Mouse (Mus musculus) hindbrain, embryonic 12.5 days (tissue): Measurements from ENCODE around the gene Zbtb9. TPM values are rescaled to one million over a fixed set of nuclear protein-coding genes. Genes with fewer than 3 reads are reported as not detected.

Experiments used
- ATAC-seq: fragments of 200-750 bp; cut with Nextera tagmentation; 2 replicates; pipeline ENCODE4 v1.8.0; 2017; ENCODE audit warnings: moderate TSS enrichment; ENCODE audit not compliant: low FRiP score
- H3K27ac ChIP-seq: fragments of 300-500 bp; sonication (generic); 2 replicates; pipeline ENCODE4 v1.5.1; 2016; ENCODE audit warnings: mild to moderate bottlenecking
- H3K27me3 ChIP-seq: fragments of 300-500 bp; sonication (generic); 2 replicates; pipeline ENCODE4 v1.6.1; 2016; ENCODE audit warnings: mild to moderate bottlenecking
- H3K36me3 ChIP-seq: fragments of 300-500 bp; sonication (generic); 2 replicates; pipeline ENCODE4 v1.6.1; 2016; ENCODE audit warnings: mild to moderate bottlenecking
- H3K4me1 ChIP-seq: fragments of 300-500 bp; sonication (generic); 2 replicates; pipeline ENCODE4 v1.6.1; 2016
- H3K4me2 ChIP-seq: fragments of 300-500 bp; sonication (generic); replicated peaks from 2 replicates; pipeline ENCODE4 v1.6.1; 2016; ENCODE audit warnings: mild to moderate bottlenecking
- H3K4me3 ChIP-seq: fragments of 300-500 bp; sonication (generic); 2 replicates; pipeline ENCODE4 v1.5.1; 2016; ENCODE audit warnings: mild to moderate bottlenecking
- H3K9ac ChIP-seq: fragments of 300-500 bp; sonication (generic); 2 replicates; pipeline ENCODE4 v1.6.1; 2016; ENCODE audit warnings: mild to moderate bottlenecking, moderate library complexity
- H3K9me3 ChIP-seq: fragments of 300-500 bp; sonication (generic); replicated peaks from 2 replicates; pipeline ENCODE4 v1.6.1; 2016; ENCODE audit warnings: mild to moderate bottlenecking
- WGBS: fragments of 180-500 bp; shearing (Covaris S2); methylation state at CpG from one replicate; pipeline ENCODE4 v1.1.7; 2016; 5-methylcytosine and 5-hydroxymethylcytosine counted together
- polyA plus RNA-seq: library from polyadenylated mRNA; unstranded; fragments of >200 nt; fragmentation: Nextera tagmentation; extraction: Ambion mirVana; gene quantifications from 2 replicates; pipeline ENCODE4 v1.2.1, GENCODE M21; 2016

Gene Zbtb9
- polyA plus RNA-seq, 1 experiment from 2014 or later = 19.4 TPM

DNA sequence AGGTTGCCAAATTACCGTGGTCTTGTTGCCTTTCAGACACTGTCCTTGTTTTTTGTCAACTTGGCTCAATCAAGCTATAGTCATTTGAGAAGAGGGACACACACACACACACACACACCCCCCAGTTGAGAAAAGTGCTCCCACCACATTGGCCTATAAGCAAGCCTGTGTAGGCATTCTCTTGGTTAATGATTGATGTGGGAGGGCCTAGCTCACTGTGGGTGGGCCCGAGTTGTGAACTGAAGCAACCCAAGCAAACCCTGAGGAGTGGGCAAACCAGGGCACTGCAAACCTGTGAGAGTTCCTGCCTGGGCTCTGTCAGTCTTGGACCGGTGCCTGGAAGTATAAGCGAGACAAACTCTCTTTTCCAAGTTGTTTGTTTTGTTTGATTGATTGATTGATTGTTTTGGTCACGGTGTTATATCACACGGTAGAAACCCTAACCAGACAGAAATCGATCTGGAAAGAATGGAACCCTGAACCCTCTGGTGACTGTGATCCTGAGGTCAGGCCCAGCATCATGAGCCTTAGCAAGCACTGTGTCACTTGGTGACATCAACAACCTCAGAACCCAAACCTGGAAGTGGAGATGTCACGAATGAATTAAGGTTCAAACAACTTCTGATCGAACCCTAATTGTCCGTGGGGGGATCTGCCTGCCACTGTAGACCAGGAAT is 12.7 kb downstream of the Zbtb9 start:
- Histone ChIP-seq H3K36me3 (peaks cover 8% of the 10 kb centered on the region; the same call in 1 of the 2 replicates), H3K4me2 (no peak overlapping the region), H3K4me1 (no peaks in the 10 kb centered on the region), H3K27ac (no peak overlapping the region), H3K9ac (no peak overlapping the region), H3K9me3 (no peaks in the 10 kb centered on the region), H3K4me3 (no peak overlapping the region), H3K27me3 (no peaks in the 10 kb centered on the region)
- 77% methylated on average over 10 of the region's 10 CpGs for WGBS
- ATAC-seq = no peak

DNA sequence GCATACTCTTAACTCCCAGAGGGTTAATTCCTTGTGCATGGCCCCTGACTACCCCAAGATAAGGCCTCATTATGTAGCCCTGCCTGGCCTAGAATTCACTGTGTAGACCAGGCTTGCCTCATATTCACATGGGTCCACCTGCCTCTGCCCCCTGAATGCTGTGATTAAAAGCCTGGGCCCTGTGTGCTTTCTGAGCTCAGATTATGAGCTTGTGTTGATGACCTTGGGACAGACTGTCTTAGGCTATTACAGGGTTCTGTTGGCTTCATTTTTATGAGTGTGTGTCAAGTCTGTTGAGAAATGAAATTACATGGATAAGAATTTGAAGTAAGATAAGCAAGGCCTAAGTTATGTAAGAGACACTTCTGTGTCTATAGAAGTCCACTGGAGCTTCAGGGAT is 17.6 kb downstream of the Zbtb9 start:
- Histone ChIP-seq H3K27me3 (no peaks in the 10 kb centered on the region), H3K4me1 (no peaks in the 10 kb centered on the region), H3K9me3 (no peaks in the 10 kb centered on the region), H3K4me3 (no peak overlapping the region), H3K36me3 (no peaks in the 10 kb centered on the region), H3K27ac (no peak overlapping the region), H3K4me2 (no peak overlapping the region), H3K9ac (no peak overlapping the region)
- ATAC-seq = no peak

DNA sequence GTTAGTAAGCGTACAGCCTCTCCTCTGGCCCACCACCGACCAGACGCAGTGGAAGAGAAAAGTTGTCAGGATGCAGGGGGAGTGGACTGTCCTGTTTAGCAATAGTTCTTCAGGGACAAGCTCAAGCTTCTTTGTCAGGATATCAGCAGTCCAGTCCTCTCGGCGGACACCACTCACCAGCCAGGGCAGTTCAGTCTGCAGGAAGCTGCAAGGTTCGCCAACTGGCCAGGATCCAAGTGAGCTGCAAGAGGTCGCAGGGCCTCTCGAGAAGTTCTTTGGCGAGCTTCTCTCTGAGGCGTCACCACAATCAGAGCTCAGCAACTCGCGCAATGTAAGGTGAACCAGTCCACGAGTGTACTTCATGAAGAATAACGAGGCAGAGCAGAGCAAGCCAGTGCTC is 21.4 kb downstream of the Zbtb9 start:
- no peak for ATAC-seq
- Histone ChIP-seq H3K9ac (no peak overlapping the region), H3K4me3 (no peak overlapping the region), H3K4me1 (no peaks in the 10 kb centered on the region), H3K9me3 (no peaks in the 10 kb centered on the region), H3K4me2 (no peak overlapping the region), H3K27me3 (no peaks in the 10 kb centered on the region), H3K27ac (no peak overlapping the region), H3K36me3 (no peaks in the 10 kb centered on the region)
- 88% methylated on average over 14 of the region's 14 CpGs for WGBS

DNA sequence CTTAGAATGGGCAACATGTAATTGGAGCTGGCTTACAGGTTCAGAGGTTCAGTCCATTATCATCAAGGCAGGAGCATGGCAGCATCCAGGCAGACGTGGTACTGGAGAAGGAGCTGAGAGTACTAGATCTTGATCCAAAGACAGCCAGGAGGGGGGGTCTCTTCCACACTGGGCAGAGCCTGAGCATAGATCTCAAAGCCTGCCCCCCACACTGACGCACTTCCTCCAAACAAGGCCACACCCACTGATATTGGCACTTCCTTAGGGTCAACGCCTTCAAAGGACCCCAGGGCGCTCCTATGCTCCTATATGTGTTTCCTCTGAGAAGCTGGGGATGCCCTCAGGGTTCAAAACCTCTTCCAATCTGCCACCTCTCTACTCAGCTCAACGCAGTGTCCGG is 22.0 kb downstream of the Zbtb9 start:
- 79% methylated on average over 6 of the region's 6 CpGs for WGBS
- no peaks in the 10 kb centered on the region for H3K27me3 ChIP-seq
- no peak overlapping the region for H3K4me3 ChIP-seq
- H3K4me2 ChIP-seq = no peak overlapping the region
- no peaks in the 10 kb centered on the region for H3K4me1 ChIP-seq
- H3K9me3 ChIP-seq = no peaks in the 10 kb centered on the region
- H3K9ac ChIP-seq = no peak overlapping the region
- H3K27ac ChIP-seq = no peak overlapping the region
- ATAC-seq = no peak
- no peaks in the 10 kb centered on the region for H3K36me3 ChIP-seq

DNA sequence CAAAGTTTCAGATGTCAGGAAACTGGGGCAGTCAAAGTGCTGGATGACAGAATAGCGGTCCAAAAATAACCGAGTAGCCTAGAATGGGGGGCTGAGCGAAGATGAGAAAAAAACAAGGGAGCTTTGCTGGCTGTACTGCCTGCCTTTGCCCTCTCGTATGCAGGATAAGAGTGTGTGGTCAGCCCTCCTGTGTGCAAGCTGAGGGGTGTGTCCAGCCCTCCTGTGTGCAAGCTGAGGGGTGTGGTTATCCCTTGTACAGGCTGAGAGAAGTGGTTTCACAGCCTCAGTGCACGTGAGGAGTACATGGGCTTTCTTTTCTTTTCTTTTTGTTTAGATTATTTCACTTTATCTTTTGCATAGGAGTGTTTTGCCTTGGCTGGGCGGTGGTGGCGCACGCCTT is 22.6 kb downstream of the Zbtb9 start:
- Histone ChIP-seq H3K4me1 (no peaks in the 10 kb centered on the region), H3K9me3 (no peaks in the 10 kb centered on the region), H3K4me3 (no peak overlapping the region), H3K9ac (no peak overlapping the region), H3K36me3 (no peaks in the 10 kb centered on the region), H3K4me2 (no peak overlapping the region), H3K27me3 (no peaks in the 10 kb centered on the region), H3K27ac (no peak overlapping the region)
- 78% methylated on average over 8 of the region's 8 CpGs for WGBS
- no peak for ATAC-seq

DNA sequence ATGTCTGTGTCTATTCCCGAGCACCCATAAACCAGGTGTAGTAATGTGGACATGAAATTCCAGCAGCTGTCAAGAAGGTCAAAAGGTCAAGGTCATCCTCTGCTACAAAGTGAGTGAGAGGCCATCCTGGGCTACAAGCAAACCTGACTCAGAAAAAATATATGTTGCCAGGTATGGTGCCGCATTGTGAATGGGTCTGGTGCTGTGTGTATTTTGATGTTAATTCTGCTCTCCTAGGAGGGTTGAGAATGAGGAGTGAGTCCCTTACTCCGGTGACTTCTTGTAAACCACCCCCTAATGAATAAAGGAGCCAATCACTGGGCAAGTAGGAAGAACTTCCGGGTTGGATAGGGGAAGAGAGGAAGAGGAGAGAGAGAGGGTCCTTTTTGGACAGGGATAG is 24.7 kb downstream of the Zbtb9 start:
- Histone ChIP-seq H3K4me3 (no peak overlapping the region), H3K9ac (no peak overlapping the region), H3K4me2 (no peak overlapping the region), H3K9me3 (no peaks in the 10 kb centered on the region), H3K36me3 (no peaks in the 10 kb centered on the region), H3K4me1 (no peaks in the 10 kb centered on the region), H3K27me3 (no peaks in the 10 kb centered on the region), H3K27ac (no peak overlapping the region)
- no peak for ATAC-seq
- 79% methylated on average over 4 of the region's 4 CpGs for WGBS

DNA sequence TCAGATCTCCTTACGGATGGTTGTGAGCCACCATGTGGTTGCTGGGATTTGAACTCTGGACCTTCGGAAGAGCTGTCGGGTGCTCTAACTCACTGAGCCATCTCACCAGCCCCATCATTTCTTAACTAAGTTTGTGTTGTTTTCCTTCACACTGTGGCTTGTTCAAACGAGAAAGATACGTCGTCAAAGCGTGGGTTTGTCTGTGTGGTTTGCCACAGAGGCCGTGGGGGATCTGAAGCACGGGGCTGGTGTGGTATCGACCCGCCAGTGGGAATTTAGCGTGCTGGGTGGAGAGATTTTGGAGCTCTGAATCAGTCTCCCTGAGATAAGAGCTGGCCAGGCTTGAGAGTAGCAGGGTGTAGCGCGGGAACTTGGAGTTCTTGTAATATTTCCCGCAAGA is 25.3 kb downstream of the Zbtb9 start:
- Histone ChIP-seq H3K9me3 (no peaks in the 10 kb centered on the region), H3K27me3 (no peaks in the 10 kb centered on the region), H3K4me2 (no peak overlapping the region), H3K4me1 (no peaks in the 10 kb centered on the region), H3K27ac (no peak overlapping the region), H3K4me3 (no peak overlapping the region), H3K36me3 (no peaks in the 10 kb centered on the region), H3K9ac (no peak overlapping the region)
- no peak for ATAC-seq
- 90% methylated on average over 15 of the region's 15 CpGs for WGBS

DNA sequence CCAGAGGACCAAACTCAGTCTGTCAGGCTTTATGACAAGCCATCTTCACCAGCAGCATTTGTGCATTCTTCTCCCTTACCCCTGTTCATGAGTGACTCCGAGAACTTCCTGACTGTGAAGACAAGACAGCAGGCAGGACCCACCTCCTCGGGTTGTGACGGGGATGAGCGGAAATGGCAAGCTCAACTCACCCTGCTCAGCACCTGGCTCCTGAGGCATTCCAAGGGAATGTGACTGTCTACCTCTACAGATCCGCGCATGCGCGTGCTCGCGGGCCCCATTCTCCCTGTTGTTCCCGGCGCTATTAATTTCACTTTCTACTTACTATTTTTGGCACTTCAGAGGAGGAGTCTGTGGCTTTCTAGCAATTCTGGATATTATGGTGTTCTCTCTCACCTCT is 27.0 kb downstream of the Zbtb9 start:
- WGBS = 80% methylated on average over 12 of the region's 12 CpGs

DNA sequence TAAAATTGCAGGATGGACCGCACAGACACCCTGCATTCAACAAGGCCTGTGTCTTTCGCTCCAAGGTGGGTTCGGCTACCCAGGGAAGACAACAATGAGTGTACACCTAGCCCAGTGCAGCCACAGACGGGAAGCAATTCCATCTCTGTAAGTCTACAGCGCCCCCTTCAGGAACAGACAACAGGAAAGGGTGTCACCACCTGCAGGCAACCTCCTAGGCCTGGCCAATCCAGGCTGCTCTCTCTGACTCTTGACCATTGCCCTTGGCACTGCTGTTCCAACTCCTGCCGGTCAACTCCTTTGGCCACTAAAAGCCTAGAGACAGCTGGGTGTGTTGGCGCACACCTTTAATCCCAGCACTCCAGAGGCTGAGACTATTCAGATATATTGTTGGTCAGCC is 28.2 kb downstream of the Zbtb9 start:
- WGBS = 72% methylated on average over 7 of the region's 7 CpGs
- H3K4me2 ChIP-seq = no peak overlapping the region
- H3K9me3 ChIP-seq = no peaks in the 10 kb centered on the region
- no peaks in the 10 kb centered on the region; the same call in 1 of the 2 replicates for H3K4me1 ChIP-seq
- no peaks in the 10 kb centered on the region for H3K36me3 ChIP-seq
- no peak overlapping the region for H3K27ac ChIP-seq
- no peak overlapping the region for H3K9ac ChIP-seq
- peaks cover 6% of the 10 kb centered on the region; the same call in 1 of the 2 replicates for H3K27me3 ChIP-seq
- H3K4me3 ChIP-seq = no peak overlapping the region
- no peak for ATAC-seq

More for the DNA sequence above, 27.0 kb downstream of the Zbtb9 start:
- Histone ChIP-seq H3K4me3 (no peak overlapping the region), H3K27me3 (peaks cover 6% of the 10 kb centered on the region; the same call in 1 of the 2 replicates), H3K27ac (no peak overlapping the region), H3K9me3 (no peaks in the 10 kb centered on the region), H3K36me3 (no peaks in the 10 kb centered on the region), H3K4me1 (no peaks in the 10 kb centered on the region; the same call in 1 of the 2 replicates), H3K4me2 (no peak overlapping the region), H3K9ac (no peak overlapping the region)
- ATAC-seq = no peak

DNA sequence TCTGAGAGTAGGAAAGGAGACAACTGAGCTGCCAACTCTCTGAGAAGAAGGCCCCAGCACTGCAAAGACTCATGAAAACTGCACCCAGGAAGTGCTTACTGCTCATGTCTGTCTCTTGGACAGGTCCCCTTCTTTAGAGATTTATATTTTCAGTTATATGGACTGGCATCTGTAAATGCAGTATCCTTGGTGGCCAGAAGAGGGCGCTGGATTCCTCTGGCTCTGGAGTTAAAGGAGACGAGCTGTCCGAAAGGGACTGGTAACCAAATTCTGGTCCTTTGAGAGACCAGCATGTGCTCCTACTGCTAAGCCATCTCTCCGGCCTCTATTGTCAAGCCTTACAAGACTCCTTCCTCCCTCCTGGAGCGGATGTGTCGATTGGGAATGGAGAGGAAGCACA is 28.9 kb downstream of the Zbtb9 start:
- no peaks in the 10 kb centered on the region for H3K36me3 ChIP-seq
- WGBS = 47% methylated on average over 6 of the region's 6 CpGs
- H3K4me2 ChIP-seq = no peak overlapping the region
- ATAC-seq = no peak
- H3K4me1 ChIP-seq = no peaks in the 10 kb centered on the region; the same call in 1 of the 2 replicates
- H3K9me3 ChIP-seq = no peaks in the 10 kb centered on the region
- H3K9ac ChIP-seq = no peak overlapping the region
- H3K27ac ChIP-seq = no peak overlapping the region
- peaks cover 6% of the 10 kb centered on the region; the same call in 1 of the 2 replicates for H3K27me3 ChIP-seq
- no peak overlapping the region for H3K4me3 ChIP-seq

DNA sequence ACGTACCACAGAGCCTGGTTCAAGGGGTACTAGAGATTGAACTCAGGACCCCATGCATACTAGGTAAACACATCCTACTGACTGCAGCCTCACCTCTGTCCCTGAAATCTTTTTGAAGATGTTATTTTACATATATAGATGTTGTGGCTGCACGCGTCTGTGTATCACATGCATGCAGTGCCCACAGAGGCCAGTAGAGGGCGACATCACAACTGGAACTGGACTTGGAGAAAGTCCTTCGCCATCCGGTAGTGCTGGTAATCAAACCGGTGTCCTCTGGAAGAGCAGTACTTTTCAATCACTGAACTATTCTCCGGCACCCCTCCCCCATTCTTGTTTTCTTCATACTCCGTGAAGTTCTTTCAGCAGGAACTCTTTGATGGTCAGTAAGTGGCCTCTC is 31.5 kb downstream of the Zbtb9 start:
- no peak for ATAC-seq
- Histone ChIP-seq H3K27me3 (peaks cover 6% of the 10 kb centered on the region; the same call in 1 of the 2 replicates), H3K9me3 (no peaks in the 10 kb centered on the region), H3K36me3 (no peaks in the 10 kb centered on the region), H3K9ac (no peak overlapping the region), H3K4me3 (no peak overlapping the region), H3K4me1 (no peaks in the 10 kb centered on the region; the same call in 1 of the 2 replicates), H3K4me2 (no peak overlapping the region), H3K27ac (no peak overlapping the region)
- 35% methylated on average over 9 of the region's 9 CpGs for WGBS

DNA sequence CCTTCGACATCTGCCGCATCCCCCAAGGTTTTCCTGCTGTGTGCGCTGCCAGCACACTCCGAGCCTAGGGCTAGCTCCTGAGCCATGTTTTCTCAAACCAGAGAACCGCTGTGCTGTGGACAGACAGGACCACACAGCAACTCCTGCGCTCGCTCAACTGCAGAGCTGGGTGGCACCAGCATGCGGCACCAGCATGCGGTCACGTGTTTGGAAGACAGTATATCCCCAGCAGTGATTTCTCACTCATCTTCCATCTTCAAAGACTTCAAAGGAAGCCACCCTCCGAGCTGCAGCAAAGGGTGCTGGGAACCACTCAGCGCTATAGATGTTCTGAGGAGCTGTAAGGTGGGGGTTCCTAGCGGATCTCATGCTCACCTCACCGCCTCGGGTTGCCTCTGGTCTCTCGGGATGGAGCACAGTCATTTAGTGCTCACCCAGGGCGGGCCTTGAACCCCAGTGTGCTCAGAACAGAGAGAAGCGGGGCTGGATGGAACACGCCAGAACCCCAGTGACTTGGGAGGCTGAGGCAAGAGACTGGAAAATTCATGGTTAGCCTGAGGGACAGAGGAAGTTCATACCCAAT is 32.0 kb downstream of the Zbtb9 start:
- no peak for ATAC-seq
- no peaks in the 10 kb centered on the region; the same call in 1 of the 2 replicates for H3K4me1 ChIP-seq
- H3K9ac ChIP-seq = no peak overlapping the region; the same call in 1 of the 2 replicates
- no peak overlapping the region for H3K4me3 ChIP-seq
- peaks cover 6% of the 10 kb centered on the region; the same call in 1 of the 2 replicates for H3K27me3 ChIP-seq
- no peaks in the 10 kb centered on the region for H3K36me3 ChIP-seq
- 38% methylated on average over 19 of the region's 19 CpGs for WGBS
- H3K9me3 ChIP-seq = no peaks in the 10 kb centered on the region
- H3K27ac ChIP-seq = no peak overlapping the region
- no peak overlapping the region for H3K4me2 ChIP-seq

DNA sequence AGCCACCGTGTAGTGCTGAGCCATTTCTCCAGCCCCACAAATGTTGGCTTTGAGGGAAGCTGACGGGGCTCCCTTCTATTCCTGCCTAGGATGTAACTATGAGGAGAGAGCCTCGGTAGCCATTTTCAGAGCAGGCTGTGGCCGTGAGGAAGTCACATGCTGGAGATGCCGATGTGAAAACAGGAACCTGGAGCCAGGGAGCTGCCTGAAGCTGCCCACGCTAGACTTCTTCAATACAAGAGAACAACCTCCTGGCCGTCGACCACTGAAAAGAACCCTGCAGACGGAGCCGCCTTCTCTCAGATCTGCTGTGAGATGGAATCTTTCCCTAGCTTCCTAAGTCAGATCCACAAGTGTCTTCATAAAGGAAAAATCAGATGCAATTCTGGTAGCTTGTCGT is 32.7 kb downstream of the Zbtb9 start:
- H3K27ac ChIP-seq = no peak overlapping the region
- peaks cover 6% of the 10 kb centered on the region; the same call in 1 of the 2 replicates for H3K27me3 ChIP-seq
- no peak overlapping the region for H3K4me2 ChIP-seq
- H3K9ac ChIP-seq = no peak overlapping the region
- H3K36me3 ChIP-seq = no peaks in the 10 kb centered on the region
- WGBS = 63% methylated on average over 11 of the region's 11 CpGs
- H3K9me3 ChIP-seq = no peaks in the 10 kb centered on the region
- H3K4me3 ChIP-seq = no peak overlapping the region
- H3K4me1 ChIP-seq = no peaks in the 10 kb centered on the region; the same call in 1 of the 2 replicates
- ATAC-seq = no peak
